Mouse (Mus musculus): Measurements from ENCODE around the gene Parg. TPM values are rescaled to one million over a fixed set of nuclear protein-coding genes. Genes with fewer than 3 reads are reported as not detected.

Parg gene
- total and polyA plus RNA-seq, 3 experiments, result 32.6 to 43.8 TPM; not detected in 1

DNA sequence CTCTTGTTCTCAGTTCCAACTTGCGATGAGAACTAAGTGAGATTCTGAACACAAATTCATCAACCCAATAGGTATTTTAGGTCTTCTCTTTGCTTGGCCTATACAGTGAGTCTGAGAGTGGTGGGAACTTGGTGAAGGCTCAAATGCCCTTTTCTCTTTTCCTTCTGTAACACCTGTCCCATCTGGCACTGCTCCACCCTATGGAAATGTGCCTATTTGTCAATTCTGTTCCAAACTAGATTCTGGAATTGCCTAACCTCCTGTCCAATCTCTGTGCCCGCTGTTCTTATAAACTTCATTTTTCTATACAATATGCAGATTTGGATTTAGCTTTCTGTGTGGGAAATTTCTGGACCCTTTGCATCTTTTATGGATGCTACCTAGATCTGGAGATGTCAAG, 48.6 kb upstream of the Parg start:
- H3K4me3 ChIP-seq (ENCODE audit: control insufficient read depth in 1 of 2, insufficient read depth in 1 of 2, low read depth in 2 of 2, low read length in 2 of 2), result no peak overlapping the region

DNA sequence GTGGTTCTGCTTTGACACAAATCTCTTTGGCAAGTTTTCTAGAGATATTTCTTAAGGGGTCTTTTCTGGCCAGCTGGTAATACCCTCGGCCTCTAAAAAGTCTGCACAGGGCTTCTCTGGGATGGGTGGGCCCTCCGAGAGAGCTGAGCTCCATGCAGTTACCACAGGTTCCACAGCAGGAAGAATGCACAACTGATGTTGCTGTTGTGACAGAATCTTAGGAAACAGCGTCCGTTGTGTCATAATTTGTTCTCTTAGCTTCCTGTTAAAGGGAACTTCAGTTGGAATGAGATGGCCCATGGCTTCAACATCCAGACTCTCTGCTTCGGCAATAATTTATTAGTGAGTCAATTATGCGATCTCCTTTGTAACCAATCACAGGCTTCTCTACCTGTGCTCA, 47.0 kb upstream of the Parg start:
- H3K36me3 ChIP-seq (ENCODE audit: control insufficient read depth in 1 of 2, insufficient read depth in 2 of 2, low read length in 2 of 2), result no peaks in the 10 kb centered on the region; a peak in 1 of 4 replicates
- H3K4me1 ChIP-seq (ENCODE audit: control insufficient read depth in 1 of 2, insufficient read depth in 2 of 2, low read length in 2 of 2), result no peaks in the 10 kb centered on the region
- no peaks in the 10 kb centered on the region; the same call in 1 of the 2 replicates for H3K79me2 ChIP-seq (ENCODE audit: control insufficient read depth, insufficient read depth, low read length, poor library complexity)
- H3K27me3 ChIP-seq (ENCODE audit: control insufficient read depth in 1 of 2, insufficient read depth in 2 of 2, low read length in 2 of 2), result no peaks in the 10 kb centered on the region
- no peaks in the 10 kb centered on the region for H3K9me3 ChIP-seq (replicated peaks; ENCODE audit: insufficient read depth, low read length)
- no peak overlapping the region for H3K27ac ChIP-seq (ENCODE audit: control insufficient read depth, low read depth, low read length)
- no peak overlapping the region for H3K4me3 ChIP-seq (ENCODE audit: control insufficient read depth in 1 of 2, insufficient read depth in 1 of 2, low read depth in 2 of 2, low read length in 2 of 2)
- H3K9ac ChIP-seq (ENCODE audit: control insufficient read depth, low read depth, low read length, poor library complexity, severe bottlenecking), result no peak overlapping the region
- no peak for DNase-seq (ENCODE audit: low read depth, low spot score)
- TF ChIP-seq TCF12 (IDR thresholded peaks at IDR 0.05; ENCODE audit: low read depth, low read length) (no peak), BHLHE40 (IDR thresholded peaks at IDR 0.05; ENCODE audit: borderline replicate concordance, low read depth, low read length) (no peak), ZNF384 (IDR thresholded peaks at IDR 0.05; ENCODE audit: low read depth, low read length) (no peak)

More for the DNA sequence above, 48.6 kb upstream of the Parg start:
- Histone ChIP-seq H3K27me3 (ENCODE audit: control insufficient read depth in 1 of 2, insufficient read depth in 2 of 2, low read length in 2 of 2) (no peaks in the 10 kb centered on the region), H3K4me1 (ENCODE audit: control insufficient read depth in 1 of 2, insufficient read depth in 2 of 2, low read length in 2 of 2) (no peaks in the 10 kb centered on the region), H3K27ac (ENCODE audit: control insufficient read depth, low read depth, low read length) (no peak overlapping the region), H3K36me3 (ENCODE audit: control insufficient read depth in 1 of 2, insufficient read depth in 2 of 2, low read length in 2 of 2) (no peaks in the 10 kb centered on the region), H3K9me3 (replicated peaks; ENCODE audit: insufficient read depth, low read length) (no peaks in the 10 kb centered on the region), H3K9ac (ENCODE audit: control insufficient read depth, low read depth, low read length, poor library complexity, severe bottlenecking) (no peak overlapping the region), H3K79me2 (ENCODE audit: control insufficient read depth, insufficient read depth, low read length, poor library complexity) (no peaks in the 10 kb centered on the region)
- DNase-seq (ENCODE audit: low read depth, low spot score), result no peak
- no peak for TF ChIP-seq HCFC1 (IDR thresholded peaks at IDR 0.05; ENCODE audit: low read depth, low read length)
- TF ChIP-seq MAFK (IDR thresholded peaks at IDR 0.05; ENCODE audit: borderline replicate concordance, low read depth, low read length), result no peak
- no peak for TF ChIP-seq ZC3H11A (IDR thresholded peaks at IDR 0.05; ENCODE audit: low read depth, low read length)
- no peak for TF ChIP-seq NELFE (IDR thresholded peaks at IDR 0.05; ENCODE audit: low read depth, low read length)
- no peak for TF ChIP-seq ETS1 (IDR thresholded peaks at IDR 0.05; ENCODE audit: low read depth, low read length)
- TF ChIP-seq USF2 (IDR thresholded peaks at IDR 0.05; ENCODE audit: borderline replicate concordance in 1 of 2, insufficient read depth in 1 of 2, low read depth in 1 of 2, low read length in 2 of 2), result no peak
- no peak for TF ChIP-seq ELF1 (IDR thresholded peaks at IDR 0.05; ENCODE audit: low read depth, low read length)
- TF ChIP-seq GABPA (IDR thresholded peaks at IDR 0.05; ENCODE audit: low read depth, low read length), result no peak
- no peak for TF ChIP-seq GATA1 (IDR thresholded peaks at IDR 0.05; ENCODE audit: low read depth, low read length)
- TF ChIP-seq TCF12 (IDR thresholded peaks at IDR 0.05; ENCODE audit: low read depth, low read length), result no peak
- TF ChIP-seq POLR2AphosphoS5 (IDR thresholded peaks at IDR 0.05; ENCODE audit: borderline replicate concordance, low read depth, low read length), result no peak
- no peak for TF ChIP-seq NRF1 (IDR thresholded peaks at IDR 0.05; ENCODE audit: insufficient read depth, low read depth, low read length, poor library complexity, severe bottlenecking)
- TF ChIP-seq TAL1 (IDR thresholded peaks at IDR 0.05; ENCODE audit: low read length), result no peak
- no peak for TF ChIP-seq RAD21 (IDR thresholded peaks at IDR 0.05; ENCODE audit: low read depth, low read length)
- no peak for TF ChIP-seq USF1 (IDR thresholded peaks at IDR 0.05; ENCODE audit: low read depth, low read length)
- no peak for TF ChIP-seq ZMIZ1 (IDR thresholded peaks at IDR 0.05; ENCODE audit: low read depth, low read length)
- no peak for TF ChIP-seq MAX (IDR thresholded peaks at IDR 0.05; ENCODE audit: low read length)
- no peak for TF ChIP-seq CHD1 (IDR thresholded peaks at IDR 0.05; ENCODE audit: low read depth, low read length)

Measured in MEL (cell line).